8 mouse cellular contexts compared by ENCODE assay signal in genomic region chr15:8629317-8629831, GRCm38 (mm10).
DNase-seq lines count a peak whose midpoint lies in the region; ATAC-seq and TF ChIP-seq lines count a peak whose summit lies in the region.

No protein-coding gene starts in this region.

- peak overlapping the region; percentile 34; the same call in 1 of the 2 replicates for H3K9ac ChIP-seq in embryonic facial prominence, embryonic 12.5 days
- H3K9ac ChIP-seq in limb, embryonic 11.5 days (ENCODE audit: low read length), result peak overlapping the region; percentile 38
- peak overlapping the region; percentile 33 for H3K9ac ChIP-seq in midbrain, embryonic 11.5 days (ENCODE audit: low read length)

- TF ChIP-seq CTCF in spleen, adult 2 months (IDR thresholded peaks at IDR 0.05; ENCODE audit: extremely low read depth, insufficient read depth, insufficient read length, insufficient replicate concordance), result peak; percentile 28; the same call in 1 of the 2 replicates
- TF ChIP-seq CTCF in small intestine, adult 2 months (IDR thresholded peaks at IDR 0.05; ENCODE audit: extremely low read depth, insufficient read length, insufficient replicate concordance, low read depth, low read length), result peak; percentile 65; the same call in 1 of the 2 replicates

- TF ChIP-seq POLR2A in spleen, adult 2 months (IDR thresholded peaks at IDR 0.05; ENCODE audit: low read depth, low read length), result no peak
- no peak for TF ChIP-seq POLR2A in small intestine, adult 2 months (IDR thresholded peaks at IDR 0.05; ENCODE audit: low read depth, low read length)

- peak; percentile 91 for ATAC-seq in embryonic facial prominence, embryonic 12.5 days (ENCODE audit: insufficient number of reproducible peaks, insufficient read depth, low FRiP score, low TSS enrichment)
- ATAC-seq in limb, embryonic 11.5 days (ENCODE audit: insufficient number of reproducible peaks, low FRiP score, low TSS enrichment, low read depth), result peak; percentile 71; the same call in 1 of the 2 replicates
- peak; percentile 92 for ATAC-seq in midbrain, embryonic 11.5 days (ENCODE audit: low FRiP score)

- no peak overlapping the region for H3K27ac ChIP-seq in spleen, adult 2 months (ENCODE audit: insufficient read depth, low read length)
- H3K27ac ChIP-seq in embryonic facial prominence, embryonic 12.5 days, result peak overlapping the region; percentile 68
- H3K27ac ChIP-seq in limb, embryonic 11.5 days (replicated peaks; ENCODE audit: low read depth, low read length), result no peak overlapping the region
- no peak overlapping the region; the same call in 1 of the 2 replicates for H3K27ac ChIP-seq in midbrain, embryonic 11.5 days (ENCODE audit: low read depth, low read length)
- no peak overlapping the region for H3K27ac ChIP-seq in small intestine, adult 2 months (ENCODE audit: insufficient read depth, low read depth, low read length)

- H3K4me1 ChIP-seq in spleen, adult 2 months (ENCODE audit: control insufficient read depth, insufficient read depth, insufficient read length), result no peaks in the 10 kb centered on the region; the same call in 1 of the 2 replicates
- peaks cover 23% of the 10 kb centered on the region for H3K4me1 ChIP-seq in embryonic facial prominence, embryonic 12.5 days
- no peaks in the 10 kb centered on the region for H3K4me1 ChIP-seq in limb, embryonic 11.5 days (ENCODE audit: control insufficient read depth, insufficient read depth, low read length)
- H3K4me1 ChIP-seq in midbrain, embryonic 11.5 days (ENCODE audit: control insufficient read depth, insufficient read depth, low read length), result peaks cover 14% of the 10 kb centered on the region
- peaks cover 1% of the 10 kb centered on the region for H3K4me1 ChIP-seq in small intestine, adult 2 months (ENCODE audit: control insufficient read depth, insufficient read depth, insufficient read length, low read length)

- peaks cover 6% of the 10 kb centered on the region; the same call in 1 of the 2 replicates for H3K27me3 ChIP-seq in spleen, adult 2 months (ENCODE audit: control insufficient read depth, insufficient read depth, low read length)
- 0 out of 2 replicates have a peak, but pooled peaks cover 5% of the 10 kb centered on the region for H3K27me3 ChIP-seq in embryonic facial prominence, embryonic 12.5 days
- H3K27me3 ChIP-seq in limb, embryonic 11.5 days (ENCODE audit: control insufficient read depth, insufficient read depth, low read length), result peaks cover 4% of the 10 kb centered on the region; the same call in 1 of the 2 replicates
- peaks cover 14% of the 10 kb centered on the region for H3K27me3 ChIP-seq in midbrain, embryonic 11.5 days (ENCODE audit: control insufficient read depth, insufficient read depth, low read length)
- 0 out of 2 replicates have a peak, but pooled peaks cover 9% of the 10 kb centered on the region for H3K27me3 ChIP-seq in small intestine, adult 2 months (ENCODE audit: control insufficient read depth, insufficient read depth, low read length)

- WGBS in spleen, adult 2 months, result 2% methylated on average over 13 of the region's 13 CpGs
- 1% methylated on average over 13 of the region's 13 CpGs for WGBS in embryonic facial prominence, embryonic 12.5 days
- 0% methylated on average over 13 of the region's 13 CpGs for WGBS in limb, embryonic 11.5 days
- WGBS in midbrain, embryonic 11.5 days, result 0% methylated on average over 13 of the region's 13 CpGs
- WGBS in small intestine, adult 2 months, result 4% methylated on average over 13 of the region's 13 CpGs

- H3K36me3 ChIP-seq in spleen, adult 2 months (ENCODE audit: control insufficient read depth, insufficient read depth, low read length), result no peaks in the 10 kb centered on the region
- H3K36me3 ChIP-seq in embryonic facial prominence, embryonic 12.5 days, result no peaks in the 10 kb centered on the region
- no peaks in the 10 kb centered on the region for H3K36me3 ChIP-seq in limb, embryonic 11.5 days (ENCODE audit: control insufficient read depth, insufficient read depth, low read length)
- no peaks in the 10 kb centered on the region for H3K36me3 ChIP-seq in midbrain, embryonic 11.5 days (ENCODE audit: control insufficient read depth, insufficient read depth, low read length)
- no peaks in the 10 kb centered on the region for H3K36me3 ChIP-seq in small intestine, adult 2 months (ENCODE audit: control insufficient read depth, insufficient read depth, low read length)

- peak overlapping the region; percentile 65 for H3K4me2 ChIP-seq in embryonic facial prominence, embryonic 12.5 days (replicated peaks)
- peak overlapping the region; percentile 63 for H3K4me2 ChIP-seq in limb, embryonic 11.5 days (ENCODE audit: low read depth, severe bottlenecking)
- peak overlapping the region; percentile 56 for H3K4me2 ChIP-seq in midbrain, embryonic 11.5 days

- no peaks in the 10 kb centered on the region for H3K9me3 ChIP-seq in embryonic facial prominence, embryonic 12.5 days
- H3K9me3 ChIP-seq in limb, embryonic 11.5 days (ENCODE audit: control insufficient read depth, low read length), result no peaks in the 10 kb centered on the region
- no peaks in the 10 kb centered on the region for H3K9me3 ChIP-seq in midbrain, embryonic 11.5 days (ENCODE audit: control insufficient read depth, low read length)

- H3K4me3 ChIP-seq in spleen, adult 2 months (ENCODE audit: extremely low read depth, insufficient read depth, insufficient read length), result no peak overlapping the region
- H3K4me3 ChIP-seq in embryonic facial prominence, embryonic 12.5 days, result peak overlapping the region; percentile 31
- peak overlapping the region; percentile 27 for H3K4me3 ChIP-seq in limb, embryonic 11.5 days (ENCODE audit: low read depth, low read length)
- H3K4me3 ChIP-seq in midbrain, embryonic 11.5 days (ENCODE audit: low read depth, low read length), result peak overlapping the region; percentile 29
- H3K4me3 ChIP-seq in small intestine, adult 2 months (ENCODE audit: low read depth, low read length), result 0 out of 2 replicates have a peak overlapping the region, but pooled peaks have one; percentile 20

- DNase-seq in spleen, adult 2 months (ENCODE audit: low read depth in 1 of 2, low spot score in 2 of 2), result peak in 1 of 2 experiments; percentile 21
- DNase-seq in spleen, postnatal 14 days (ENCODE audit: low spot score in 2 of 2), result no peak
- DNase-seq in heart, adult 8-10 months (ENCODE audit: low spot score), result peak; percentile 36
- DNase-seq in kidney, adult 8-10 months, result peak; percentile 47 to 64
- DNase-seq in limb, embryonic 11.5 days (ENCODE audit: low spot score), result peak; percentile 86
- DNase-seq in midbrain, embryonic 11.5 days (ENCODE audit: low spot score, missing footprints), result peak; percentile 98

Comparison
In these comparisons a context has a peak if more than half of its experiments do, and no peak if none do; other contexts are left out.
1. DNase-seq: peak in heart, adult 8-10 months (single experiment), kidney, adult 8-10 months (2 of 2), limb, embryonic 11.5 days (single experiment) and midbrain, embryonic 11.5 days (single experiment); none in spleen, postnatal 14 days (0 of 2).
2. Peak in every context shown above with its lines, with median percentiles within 50 percentile points of each other: ATAC-seq, H3K4me2 ChIP-seq and H3K9ac ChIP-seq.